Comparison of ENCODE assay signal across 20 mouse cellular contexts in the genomic region with DNA sequence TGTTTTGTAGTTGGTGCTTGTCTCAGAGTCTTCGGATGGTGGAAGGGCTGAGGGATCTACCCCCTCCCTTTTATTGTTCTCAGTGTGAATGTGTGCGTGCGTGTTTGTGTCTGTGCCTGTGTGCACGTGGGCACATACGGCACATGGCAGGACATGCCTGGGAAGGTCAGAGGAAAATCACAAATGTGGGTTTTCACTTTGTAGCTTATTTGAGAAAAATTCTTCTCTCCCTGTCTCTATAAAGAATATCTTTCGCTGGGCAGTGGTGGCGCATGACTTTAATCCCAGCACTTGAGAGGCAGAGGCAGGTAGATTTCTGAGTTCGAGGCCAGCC.
A peak's percentile ranks its signal among the peaks of the same experiment; 100 is the strongest.
DNase-seq lines count a peak whose midpoint lies in the region; ATAC-seq and TF ChIP-seq lines count a peak whose summit lies in the region.
"Had no signal": no experiment of that assay in that cellular context is flagged by ENCODE, and none has a peak within 500 bp of the region (broad histone marks: within the 10 kb centered on the region; RNA-seq: fewer than 3 reads in every experiment).

No protein-coding gene starts in this region.

- peaks cover 32% of the 10 kb centered on the region for H3K4me1 ChIP-seq in liver, embryonic 11.5 days (replicated peaks; ENCODE audit: control insufficient read depth, insufficient read depth, low read length)
- H3K4me1 ChIP-seq in MEL (ENCODE audit: control insufficient read depth in 1 of 2, insufficient read depth in 2 of 2, low read length in 2 of 2), result peaks cover 23 to 36% of the 10 kb centered on the region in 2 experiments
- peaks cover 69% of the 10 kb centered on the region for H3K4me1 ChIP-seq in liver, embryonic 12.5 days
- H3K4me1 ChIP-seq in kidney, embryonic 15.5 days, result peaks cover 6% of the 10 kb centered on the region
- H3K4me1 ChIP-seq: intestine, embryonic 15.5 days; limb, embryonic 13.5 days; lung, embryonic 15.5 days; midbrain, embryonic 13.5 days had no signal

- H3K27ac ChIP-seq in liver, embryonic 11.5 days (ENCODE audit: low read depth, low read length), result peak overlapping the region; percentile 85
- H3K27ac ChIP-seq in MEL (ENCODE audit: control insufficient read depth, low read depth, low read length), result peak overlapping the region; percentile 99
- H3K27ac ChIP-seq in liver, embryonic 12.5 days, result peak overlapping the region; percentile 85
- no peak overlapping the region for H3K27ac ChIP-seq in kidney, embryonic 15.5 days
- H3K27ac ChIP-seq: embryonic facial prominence, embryonic 13.5 days; forebrain, embryonic 15.5 days; hindbrain, embryonic 14.5 days; limb, embryonic 13.5 days; midbrain, embryonic 13.5 days had no signal

- WGBS in liver, embryonic 11.5 days, result 65% methylated on average over 8 of the region's 8 CpGs
- WGBS in liver, embryonic 12.5 days (ENCODE audit: insufficient replicate concordance), result 52% methylated on average over 8 of the region's 8 CpGs
- WGBS in kidney, embryonic 15.5 days, result 85% methylated on average over 8 of the region's 8 CpGs

- no peak for TF ChIP-seq CTCF in MEL (IDR thresholded peaks at IDR 0.05 in 2 of 3, conservative IDR thresholded peaks at IDR 0.05 in 1 of 3; ENCODE audit: control insufficient read depth in 1 of 3, insufficient read depth in 1 of 3, low read depth in 2 of 3, low read length in 3 of 3, poor library complexity in 1 of 3, severe bottlenecking in 1 of 3)

- H3K4me3 ChIP-seq in liver, embryonic 11.5 days (ENCODE audit: low read depth, low read length), result no peak overlapping the region
- H3K4me3 ChIP-seq in MEL (ENCODE audit: control insufficient read depth in 1 of 2, insufficient read depth in 1 of 2, low read depth in 2 of 2, low read length in 2 of 2) (peak overlapping the region; percentile 36 to 53), myocyte (no peak overlapping the region)
- no peak overlapping the region for H3K4me3 ChIP-seq in liver, embryonic 12.5 days
- H3K4me3 ChIP-seq in kidney, embryonic 15.5 days (replicated peaks), result no peak overlapping the region
- H3K4me3 ChIP-seq: embryonic facial prominence, embryonic 13.5 days; forebrain, embryonic 15.5 days; intestine, embryonic 15.5 days; limb, embryonic 13.5 days; lung, embryonic 15.5 days; midbrain, embryonic 13.5 days had no signal

- H3K36me3 ChIP-seq in liver, embryonic 11.5 days (ENCODE audit: control insufficient read depth, insufficient read depth, low read length), result no peaks in the 10 kb centered on the region
- H3K36me3 ChIP-seq in MEL (ENCODE audit: control insufficient read depth in 1 of 2, insufficient read depth in 2 of 2, low read length in 2 of 2), result peaks cover 0 to 21% of the 10 kb centered on the region in 2 experiments; a peak in 2 of 4 replicates
- H3K36me3 ChIP-seq in liver, embryonic 12.5 days, result no peaks in the 10 kb centered on the region
- H3K36me3 ChIP-seq in myocyte (ENCODE audit: control insufficient read depth, insufficient read depth), result no peaks in the 10 kb centered on the region
- no peaks in the 10 kb centered on the region for H3K36me3 ChIP-seq in kidney, embryonic 15.5 days
- H3K36me3 ChIP-seq: embryonic facial prominence, embryonic 13.5 days; forebrain, embryonic 15.5 days; intestine, embryonic 15.5 days; limb, embryonic 13.5 days; lung, embryonic 15.5 days; midbrain, embryonic 13.5 days had no signal

- TF ChIP-seq POLR2A in MEL (IDR thresholded peaks at IDR 0.05; ENCODE audit: control insufficient read depth in 1 of 2, insufficient read depth in 1 of 2, low read depth in 1 of 2, low read length in 2 of 2, poor library complexity in 1 of 2) (no peak), myocyte (IDR thresholded peaks at IDR 0.05; ENCODE audit: insufficient read length, low read depth) (no peak)

- H3K9me3 ChIP-seq in liver, embryonic 11.5 days (ENCODE audit: control insufficient read depth, low read length), result no peaks in the 10 kb centered on the region; the same call in 1 of the 2 replicates
- H3K9me3 ChIP-seq in MEL (replicated peaks; ENCODE audit: insufficient read depth, low read length), result no peaks in the 10 kb centered on the region
- no peaks in the 10 kb centered on the region for H3K9me3 ChIP-seq in liver, embryonic 12.5 days (replicated peaks)
- no peaks in the 10 kb centered on the region for H3K9me3 ChIP-seq in kidney, embryonic 15.5 days (replicated peaks)
- H3K9me3 ChIP-seq: embryonic facial prominence, embryonic 13.5 days; forebrain, embryonic 15.5 days; intestine, embryonic 15.5 days; limb, embryonic 13.5 days; lung, embryonic 15.5 days; midbrain, embryonic 13.5 days had no signal

- no peak overlapping the region for H3K9ac ChIP-seq in liver, embryonic 11.5 days (ENCODE audit: low read depth, low read length)
- peak overlapping the region; percentile 81 for H3K9ac ChIP-seq in MEL (ENCODE audit: control insufficient read depth, low read depth, low read length, poor library complexity, severe bottlenecking)
- H3K9ac ChIP-seq in liver, embryonic 12.5 days, result peak overlapping the region; percentile 45; the same call in 1 of the 2 replicates
- no peak overlapping the region for H3K9ac ChIP-seq in kidney, embryonic 15.5 days
- H3K9ac ChIP-seq: embryonic facial prominence, embryonic 13.5 days; forebrain, embryonic 15.5 days; hindbrain, embryonic 14.5 days; intestine, embryonic 15.5 days; limb, embryonic 13.5 days; lung, embryonic 15.5 days; midbrain, embryonic 13.5 days had no signal

- TF ChIP-seq RAD21 in MEL (IDR thresholded peaks at IDR 0.05; ENCODE audit: low read depth, low read length), result no peak

- H3K27me3 ChIP-seq in liver, embryonic 11.5 days (replicated peaks; ENCODE audit: control insufficient read depth, insufficient read depth, low read length), result no peaks in the 10 kb centered on the region
- H3K27me3 ChIP-seq in MEL (ENCODE audit: control insufficient read depth in 1 of 2, insufficient read depth in 2 of 2, low read length in 2 of 2) (no peaks in the 10 kb centered on the region), myocyte (ENCODE audit: control insufficient read depth, insufficient read depth, insufficient read length) (no peaks in the 10 kb centered on the region)
- no peaks in the 10 kb centered on the region for H3K27me3 ChIP-seq in liver, embryonic 12.5 days (replicated peaks)
- H3K27me3 ChIP-seq in kidney, embryonic 15.5 days, result no peaks in the 10 kb centered on the region
- H3K27me3 ChIP-seq: embryonic facial prominence, embryonic 13.5 days; forebrain, embryonic 15.5 days; intestine, embryonic 15.5 days; limb, embryonic 13.5 days; lung, embryonic 15.5 days; midbrain, embryonic 13.5 days; Patski had no signal

- ATAC-seq in liver, embryonic 11.5 days (replicated peaks; ENCODE audit: low FRiP score), result no peak; the same call in 1 of the 2 replicates
- ATAC-seq in liver, embryonic 12.5 days, result no peak
- no peak for ATAC-seq in kidney, embryonic 15.5 days (replicated peaks; ENCODE audit: low FRiP score)
- ATAC-seq: forebrain, embryonic 15.5 days; midbrain, embryonic 13.5 days; Patski had no signal

- H3K4me2 ChIP-seq in liver, embryonic 11.5 days, result peak overlapping the region; percentile 58; the same call in 1 of the 2 replicates
- H3K4me2 ChIP-seq in liver, embryonic 12.5 days, result peak overlapping the region; percentile 46
- peak overlapping the region; percentile 28 for H3K4me2 ChIP-seq in myocyte (ENCODE audit: low read depth)
- H3K4me2 ChIP-seq in kidney, embryonic 15.5 days, result no peak overlapping the region
- H3K4me2 ChIP-seq: embryonic facial prominence, embryonic 13.5 days; forebrain, embryonic 15.5 days; hindbrain, embryonic 14.5 days; intestine, embryonic 15.5 days; limb, embryonic 13.5 days; lung, embryonic 15.5 days; midbrain, embryonic 13.5 days had no signal

- TF ChIP-seq EP300 in MEL (IDR thresholded peaks at IDR 0.05; ENCODE audit: low read depth in 1 of 2, low read length in 2 of 2), result 0 out of 4 replicates have a peak, but pooled peaks of 1 of the 2 experiments have one; percentile 4

- intact Hi-C loops in left cerebral cortex, postnatal 36 days (cut with DNase I), result no loop called here

- H3K79me2 ChIP-seq in MEL (ENCODE audit: control insufficient read depth, insufficient read depth, low read length, poor library complexity) (no peaks in the 10 kb centered on the region; the same call in 1 of the 2 replicates), myocyte (ENCODE audit: control insufficient read depth, insufficient read depth) (no peaks in the 10 kb centered on the region)

- no peak for DNase-seq in liver, embryonic 11.5 days (ENCODE audit: low spot score)
- DNase-seq in liver (no peak), MEL (ENCODE audit: low read depth, low spot score) (no peak)
- no peak for DNase-seq in left cerebral cortex, postnatal 36 days (ENCODE audit: low spot score in 2 of 2)
- DNase-seq: cerebellum, adult 11 months; cerebellum, postnatal 10 days; gastrocnemius, postnatal 36 days; kidney, adult 9 months; right cerebral cortex, postnatal 25 days had no signal

- H3ac ChIP-seq in myocyte (ENCODE audit: control insufficient read depth, insufficient read length), result no peak overlapping the region

TF ChIP-seq in MEL, 35 proteins besides CTCF, POLR2A, EP300 and RAD21 (continues in another document):
- no peak for TF ChIP-seq TCF12 (IDR thresholded peaks at IDR 0.05; ENCODE audit: low read depth, low read length)
- TF ChIP-seq UBTF (IDR thresholded peaks at IDR 0.05; ENCODE audit: borderline replicate concordance, insufficient read depth, low read depth, low read length), result no peak
- peak; percentile 86 for TF ChIP-seq MAX (IDR thresholded peaks at IDR 0.05; ENCODE audit: low read length)
- TF ChIP-seq NRF1 (IDR thresholded peaks at IDR 0.05; ENCODE audit: insufficient read depth, low read depth, low read length, poor library complexity, severe bottlenecking), result peak; percentile 24; the same call in 1 of the 2 replicates
- TF ChIP-seq ZMIZ1 (IDR thresholded peaks at IDR 0.05; ENCODE audit: low read depth, low read length), result no peak
- TF ChIP-seq SIN3A (IDR thresholded peaks at IDR 0.05; ENCODE audit: low read length), result peak; percentile 29; the same call in 1 of the 2 replicates
- TF ChIP-seq MXI1 (IDR thresholded peaks at IDR 0.05; ENCODE audit: low read depth, low read length), result peak; percentile 55; the same call in 1 of the 2 replicates

TF ChIP-seq in myocyte, 11 proteins besides CTCF, POLR2A, EP300 and RAD21 (continues in another document):
- no peak for TF ChIP-seq MYOD1 (IDR thresholded peaks at IDR 0.05; ENCODE audit: control insufficient read depth in 1 of 3, insufficient read length in 2 of 3, low read depth in 2 of 3)
- no peak for TF ChIP-seq REST (IDR thresholded peaks at IDR 0.05; ENCODE audit: insufficient read depth, insufficient read length)
- TF ChIP-seq USF1 (IDR thresholded peaks at IDR 0.05; ENCODE audit: low read depth), result no peak
- no peak for TF ChIP-seq MAX (IDR thresholded peaks at IDR 0.05; ENCODE audit: low read depth)
- TF ChIP-seq E2F4 (IDR thresholded peaks at IDR 0.05; ENCODE audit: insufficient read depth), result no peak
- no peak for TF ChIP-seq POLR2AphosphoS2 (IDR thresholded peaks at IDR 0.05; ENCODE audit: insufficient read length, low read depth)
- TF ChIP-seq TCF3 (IDR thresholded peaks at IDR 0.05; ENCODE audit: insufficient read length, low read depth), result no peak
- TF ChIP-seq TCF12 (IDR thresholded peaks at IDR 0.05; ENCODE audit: insufficient read depth, poor library complexity, severe bottlenecking), result no peak
- no peak for TF ChIP-seq MYOG (IDR thresholded peaks at IDR 0.05; ENCODE audit: control insufficient read depth in 1 of 3, insufficient read depth in 1 of 3, insufficient read length in 2 of 3, low read depth in 2 of 3)

Comparison
In these comparisons a context has a peak if more than half of its experiments do, and no peak if none do; other contexts are left out.
1. H3K9ac ChIP-seq: peak in MEL (single experiment) and liver, embryonic 12.5 days (single experiment); none in liver, embryonic 11.5 days (single experiment) and kidney, embryonic 15.5 days (single experiment).
2. H3K4me3 ChIP-seq: peak in MEL (2 of 2); none in liver, embryonic 11.5 days (single experiment), liver, embryonic 12.5 days (single experiment), myocyte (single experiment) and kidney, embryonic 15.5 days (single experiment).